Comparison of ENCODE assay signal across 9 mouse cellular contexts in genomic region chr2:145683536-145683935, GRCm38 (mm10). TPM values are rescaled to one million over a fixed set of nuclear protein-coding genes. Genes with fewer than 3 reads are reported as not detected.
DNase-seq lines count a peak whose midpoint lies in the region; ATAC-seq lines count a peak whose summit lies in the region.
"Had no signal": no experiment of that assay in that cellular context is flagged by ENCODE, and none has a peak within 500 bp of the region (broad histone marks: within the 10 kb centered on the region; RNA-seq: fewer than 3 reads in every experiment).

No protein-coding gene starts in this region.

- H3K36me3 ChIP-seq in hindbrain, embryonic 15.5 days, result no peaks in the 10 kb centered on the region
- H3K36me3 ChIP-seq in hindbrain, embryonic 12.5 days, result no peaks in the 10 kb centered on the region

- H3K27ac ChIP-seq in hindbrain, embryonic 15.5 days (replicated peaks), result no peak overlapping the region
- H3K27ac ChIP-seq in hindbrain, embryonic 12.5 days, result no peak overlapping the region
- H3K27ac ChIP-seq: liver, embryonic 14.5 days had no signal

- H3K9me3 ChIP-seq in hindbrain, embryonic 15.5 days, result no peaks in the 10 kb centered on the region
- H3K9me3 ChIP-seq in hindbrain, embryonic 12.5 days (replicated peaks), result no peaks in the 10 kb centered on the region

- ATAC-seq in hindbrain, embryonic 15.5 days (ENCODE audit: low FRiP score, low read depth), result peak; percentile 8; the same call in 1 of the 2 replicates
- ATAC-seq in hindbrain, embryonic 12.5 days (ENCODE audit: low FRiP score), result no peak

- 62% methylated on average over 3 of the region's 3 CpGs for whole genome bisulfite sequencing in hindbrain, embryonic 15.5 days
- 78% methylated on average over 3 of the region's 3 CpGs for WGBS in hindbrain, embryonic 12.5 days

- H3K9ac ChIP-seq in hindbrain, embryonic 15.5 days, result no peak overlapping the region
- H3K9ac ChIP-seq in hindbrain, embryonic 12.5 days, result no peak overlapping the region
- H3K9ac ChIP-seq: liver, embryonic 14.5 days had no signal

- H3K27me3 ChIP-seq in hindbrain, embryonic 15.5 days, result no peaks in the 10 kb centered on the region
- H3K27me3 ChIP-seq in hindbrain, embryonic 12.5 days, result no peaks in the 10 kb centered on the region

- H3K4me1 ChIP-seq in hindbrain, embryonic 15.5 days (replicated peaks), result peaks cover 5% of the 10 kb centered on the region
- peaks cover 6% of the 10 kb centered on the region; the same call in 1 of the 2 replicates for H3K4me1 ChIP-seq in hindbrain, embryonic 12.5 days

- H3K4me2 ChIP-seq in hindbrain, embryonic 15.5 days, result no peak overlapping the region
- no peak overlapping the region for H3K4me2 ChIP-seq in hindbrain, embryonic 12.5 days (replicated peaks)

- intact Hi-C loops in heart, postnatal 14 days (cut with DNase I), result no loop called here

- peak; percentile 59 for DNase-seq in adrenal gland, adult 2 months
- peak; percentile 42 to 58 for DNase-seq in heart, postnatal 14 days
- peak; percentile 69 for DNase-seq in lung, postnatal 10 days
- DNase-seq in cerebellum, adult 8-10 months, result no peak
- no peak for DNase-seq in thymus, postnatal 36 days
- DNase-seq in cerebellum, adult 11 months, result no peak

- no peak overlapping the region for H3K4me3 ChIP-seq in hindbrain, embryonic 15.5 days
- no peak overlapping the region for H3K4me3 ChIP-seq in hindbrain, embryonic 12.5 days

RNA-seq across cellular contexts. Expression of gene Rin2, which starts 8.5 kb away (rescaled TPM):
- 15.7 and 16.4 TPM in 2 replicates for polyA plus RNA-seq in hindbrain, embryonic 15.5 days (2015; fragmentation: Nextera tagmentation; extraction: Ambion mirVana)
- 21.4 and 29.2 TPM in 2 replicates for polyA plus RNA-seq in hindbrain, embryonic 12.5 days (2016; fragmentation: Nextera tagmentation; extraction: Ambion mirVana)
- 10 to 100 TPM; 23.0 to 31.9 TPM for total RNA-seq in adrenal gland, adult 2 months (2021)
- polyA plus RNA-seq in adrenal gland, adult 2 months (2012; rRNA removed), result 4.3 and 4.8 TPM in 2 replicates
- 10 to 100 TPM; 18.3 to 22.6 TPM for total RNA-seq in heart, postnatal 14 days (2021)

Comparison
In these comparisons a context has a peak if more than half of its experiments do, and no peak if none do; other contexts are left out.
1. DNase-seq: peak in adrenal gland, adult 2 months (single experiment), heart, postnatal 14 days (2 of 2) and lung, postnatal 10 days (single experiment); none in cerebellum, adult 8-10 months (single experiment), thymus, postnatal 36 days (0 of 2) and cerebellum, adult 11 months (single experiment).